Mouse (Mus musculus) hindlimb bud, embryonic 11.5 days (tissue): ENCODE results near the gene Polr2b.
A peak's percentile ranks its signal among the peaks of the same experiment; 100 is the strongest.

Experiments used
- DNase-seq: peaks from one replicate; pipeline ENCODE4 v3.0.0-alpha.2; 2012; ENCODE audit warnings: low read depth, low spot score; ENCODE audit errors: extremely low spot score

The Polr2b gene

GRCm38 (mm10) chr5:77309924-77310772, at the start of gene Polr2b, which contains the start of gene Noa1:
Gene Polr2b, plus strand, starts transcription at chr5:77310147.
Gene Noa1, minus strand, starts transcription at chr5:77310084.
- DNase-seq: peak; percentile 99

- DNase-seq: no peak
These were observed 48.8 kb upstream of the Polr2b start for GRCm38 (mm10) chr5:77261137-77261536.

- no peak for DNase-seq
These were observed 47.8 kb upstream of the Polr2b start for GRCm38 (mm10) chr5:77262105-77262504.

- no peak for DNase-seq
These were observed 44.8 kb upstream of the Polr2b start, which contains the start of gene Rest for GRCm38 (mm10) chr5:77265081-77265670. Gene Rest, plus strand, starts transcription at chr5:77265491.

GRCm38 (mm10) chr5:77265671-77266065, 44.3 kb upstream of the Polr2b start:
- DNase-seq: no peak

- no peak for DNase-seq
These were observed 43.7 kb upstream of the Polr2b start for GRCm38 (mm10) chr5:77266066-77266885.

- no peak for DNase-seq
These were observed 43.0 kb upstream of the Polr2b start for GRCm38 (mm10) chr5:77266886-77267401.

GRCm38 (mm10) chr5:77267441-77267840, 42.5 kb upstream of the Polr2b start:
- no peak for DNase-seq

- no peak for DNase-seq
These were observed 41.9 kb upstream of the Polr2b start for GRCm38 (mm10) chr5:77267957-77268624.

- no peak for DNase-seq
These were observed 40.5 kb upstream of the Polr2b start for GRCm38 (mm10) chr5:77269399-77269798.

GRCm38 (mm10) chr5:77273151-77273550, 36.8 kb upstream of the Polr2b start:
- DNase-seq: no peak

- DNase-seq: no peak
These were observed 34.0 kb upstream of the Polr2b start for GRCm38 (mm10) chr5:77275950-77276349.

- no peak for DNase-seq
These were observed 32.7 kb upstream of the Polr2b start for GRCm38 (mm10) chr5:77277204-77277603.

GRCm38 (mm10) chr5:77281518-77282174, 28.3 kb upstream of the Polr2b start:
- DNase-seq: no peak

GRCm38 (mm10) chr5:77282242-77282641, 27.7 kb upstream of the Polr2b start:
- no peak for DNase-seq

GRCm38 (mm10) chr5:77285685-77286084, 24.3 kb upstream of the Polr2b start:
- no peak for DNase-seq

- no peak for DNase-seq
These were observed 23.0 kb upstream of the Polr2b start for GRCm38 (mm10) chr5:77286904-77287303.

- no peak for DNase-seq
These were observed 22.0 kb upstream of the Polr2b start for GRCm38 (mm10) chr5:77287901-77288300.

- DNase-seq: no peak
These were observed 20.3 kb upstream of the Polr2b start for GRCm38 (mm10) chr5:77289686-77290085.

- DNase-seq: no peak
These were observed 19.3 kb upstream of the Polr2b start for GRCm38 (mm10) chr5:77290606-77291005.
